Mouse (Mus musculus) liver, embryonic 16.5 days (tissue): ENCODE data around the gene Rab43. TPM values are rescaled to one million over a fixed set of nuclear protein-coding genes. Genes with fewer than 3 reads are reported as not detected.
"Not testable (repeated sequence)": the region's sequence is repeated elsewhere in the genome, so short reads cannot be mapped to it uniquely, and the experiment has no call there.

Experiments used
- ATAC-seq: fragments of 200-750 bp; cut with Nextera tagmentation; 2 replicates; pipeline ENCODE4 v1.8.0; 2017; ENCODE audit warnings: low read depth, mild to moderate bottlenecking, moderate number of reproducible peaks, moderate library complexity
- H3K27ac ChIP-seq: fragments of 300-500 bp; sonication (generic); 2 replicates; pipeline ENCODE4 v1.5.1; 2014; ENCODE audit warnings: mild to moderate bottlenecking, low read length
- H3K27me3 ChIP-seq: fragments of 300-500 bp; sonication (generic); 2 replicates; pipeline ENCODE4 v1.6.1; 2014; ENCODE audit warnings: low read depth, low read length, mixed read lengths; ENCODE audit not compliant: control insufficient read depth, insufficient read depth
- H3K36me3 ChIP-seq: fragments of 300-500 bp; sonication (generic); 2 replicates; pipeline ENCODE4 v1.6.1; 2014; ENCODE audit warnings: mild to moderate bottlenecking; ENCODE audit not compliant: control insufficient read depth, insufficient read depth
- H3K4me1 ChIP-seq: fragments of 300-500 bp; sonication (generic); 2 replicates; pipeline ENCODE4 v1.6.1; 2014; ENCODE audit warnings: low read depth, low read length, mixed read lengths; ENCODE audit not compliant: control insufficient read depth
- H3K4me2 ChIP-seq: fragments of 300-500 bp; sonication (generic); 2 replicates; pipeline ENCODE4 v1.6.1; 2014; ENCODE audit warnings: low read depth, low read length, mixed read lengths
- H3K4me3 ChIP-seq: fragments of 300-500 bp; sonication (generic); 2 replicates; pipeline ENCODE4 v1.5.1; 2014; ENCODE audit warnings: low read depth, mild to moderate bottlenecking, low read length
- H3K9ac ChIP-seq: fragments of 300-500 bp; sonication (generic); 2 replicates; pipeline ENCODE4 v1.6.1; 2014; ENCODE audit warnings: low read depth, low read length
- H3K9me3 ChIP-seq: fragments of 300-500 bp; sonication (generic); replicated peaks from 2 replicates; pipeline ENCODE4 v1.6.1; 2016; ENCODE audit warnings: low read length; ENCODE audit not compliant: control insufficient read depth
- WGBS: fragments of 180-500 bp; shearing (Covaris S2); extraction: QIAGEN DNeasy Blood & Tissue Kit; methylation state at CpG from one replicate; pipeline ENCODE4 v1.1.7; 2014; ENCODE audit not compliant: insufficient replicate concordance; 5-methylcytosine and 5-hydroxymethylcytosine counted together
- polyA plus RNA-seq: library from polyadenylated mRNA; unstranded; fragments of >200 nt; fragmentation: Nextera tagmentation; extraction: Ambion mirVana; gene quantifications from 2 replicates; pipeline ENCODE4 v1.2.1, GENCODE M21; 2015

Rab43 gene
- polyA plus RNA-seq, 1 experiment from 2014 or later = 34.8 TPM

DNA sequence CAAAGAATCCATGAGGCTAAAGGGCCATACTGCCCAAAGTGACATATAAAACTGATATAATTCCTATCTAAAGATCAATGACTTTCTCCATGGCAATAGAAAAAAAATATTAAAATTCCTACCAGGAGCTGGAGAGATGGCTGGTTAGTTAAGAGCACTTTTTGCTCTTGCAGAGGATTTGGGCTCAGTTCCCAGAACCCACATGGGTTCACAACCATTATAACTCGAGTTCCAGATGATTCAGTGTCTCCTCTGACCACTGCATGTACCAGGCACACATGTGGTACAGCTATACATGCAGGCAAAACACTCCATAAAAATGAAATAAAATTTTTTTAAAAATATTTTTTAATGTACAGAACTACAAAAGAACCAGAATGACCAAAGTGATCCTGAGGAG lies 37.5 kb downstream of the Rab43 start:
- H3K9me3 ChIP-seq = no peaks in the 10 kb centered on the region
- ATAC-seq = no peak

DNA sequence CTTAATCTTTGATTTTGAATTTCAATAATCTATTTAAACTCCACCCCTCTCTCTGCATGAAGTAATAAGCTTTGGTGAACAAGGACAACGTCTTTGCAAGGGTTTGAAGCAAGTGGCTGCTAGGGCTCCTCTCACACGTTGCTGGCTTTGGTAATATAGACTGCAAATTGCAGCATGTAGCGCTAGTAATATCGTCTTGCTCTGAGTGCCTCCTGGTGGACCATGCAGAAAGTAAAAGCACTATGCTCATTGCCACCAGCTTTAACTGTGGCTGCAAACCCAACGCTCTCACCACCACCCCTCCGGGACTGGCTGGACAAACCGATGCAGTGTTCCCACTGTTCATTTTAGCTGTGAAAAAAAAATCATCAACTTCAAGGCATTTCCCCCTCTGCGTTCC lies 41.3 kb downstream of the Rab43 start:
- peak; percentile 47 for ATAC-seq
- H3K27me3 ChIP-seq = no peaks in the 10 kb centered on the region
- no peak overlapping the region for H3K27ac ChIP-seq
- 40% methylated on average over 8 of the region's 8 CpGs for WGBS
- H3K9ac ChIP-seq = no peak overlapping the region
- H3K9me3 ChIP-seq = no peaks in the 10 kb centered on the region
- no peak overlapping the region for H3K4me2 ChIP-seq
- no peaks in the 10 kb centered on the region for H3K36me3 ChIP-seq
- peaks cover 1% of the 10 kb centered on the region; the same call in 1 of the 2 replicates for H3K4me1 ChIP-seq
- no peak overlapping the region for H3K4me3 ChIP-seq

More for the DNA sequence above, 37.5 kb downstream of the Rab43 start:
- no peak overlapping the region for H3K9ac ChIP-seq
- no peaks in the 10 kb centered on the region for H3K36me3 ChIP-seq
- WGBS = 28% methylated on average over 1 of the region's 1 CpGs
- H3K4me3 ChIP-seq = no peak overlapping the region
- H3K4me2 ChIP-seq = no peak overlapping the region
- H3K27ac ChIP-seq = no peak overlapping the region
- peaks cover 34% of the 10 kb centered on the region for H3K4me1 ChIP-seq
- H3K27me3 ChIP-seq = no peaks in the 10 kb centered on the region

DNA sequence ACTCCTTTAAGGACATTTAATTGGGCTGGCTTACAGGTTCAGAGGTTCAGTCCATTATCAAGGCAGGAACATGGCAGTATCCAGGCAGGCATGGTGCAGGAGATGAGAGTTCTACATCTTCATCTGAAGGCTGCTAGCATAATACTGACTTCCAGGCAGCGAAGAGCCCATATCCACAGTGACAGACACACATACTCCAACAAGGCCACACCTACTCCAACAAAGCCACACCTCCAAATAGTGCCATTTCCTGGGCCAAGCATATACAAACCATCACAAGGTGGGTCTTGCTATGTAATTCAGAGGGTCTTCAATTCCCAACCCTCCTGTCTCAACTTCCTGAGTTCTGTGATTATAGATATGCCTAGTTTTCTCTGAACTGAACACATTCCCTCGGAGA lies 47.7 kb downstream of the Rab43 start:
- ATAC-seq, H3K36me3 ChIP-seq, H3K9ac ChIP-seq, H3K27me3 ChIP-seq, H3K4me3 ChIP-seq, H3K4me2 ChIP-seq, H3K9me3 ChIP-seq, H3K27ac ChIP-seq: not testable (repeated sequence)
- H3K4me1 ChIP-seq = peaks cover 33% of the 10 kb centered on the region
- 86% methylated on average over 2 of the region's 2 CpGs for WGBS

GRCm38 (mm10) chr6:87763376-87764280 lies 48.3 kb downstream of the Rab43 start:
- H3K4me3 ChIP-seq = no peak overlapping the region
- H3K9ac ChIP-seq = peak overlapping the region; percentile 29
- peak overlapping the region; percentile 42 for H3K4me2 ChIP-seq
- H3K27ac ChIP-seq = peak overlapping the region; percentile 86
- H3K36me3 ChIP-seq = no peaks in the 10 kb centered on the region
- no peaks in the 10 kb centered on the region for H3K27me3 ChIP-seq
- 30% methylated on average over 4 of the region's 4 CpGs for WGBS
- no peaks in the 10 kb centered on the region for H3K9me3 ChIP-seq
- peak; percentile 98 for ATAC-seq
- H3K4me1 ChIP-seq = peaks cover 33% of the 10 kb centered on the region

- no peak for ATAC-seq
- no peaks in the 10 kb centered on the region for H3K9me3 ChIP-seq
- no peak overlapping the region for H3K4me3 ChIP-seq
- peaks cover 33% of the 10 kb centered on the region for H3K4me1 ChIP-seq
- H3K9ac ChIP-seq = no peak overlapping the region
- H3K4me2 ChIP-seq = no peak overlapping the region
- WGBS = 86% methylated on average over 5 of the region's 5 CpGs
- H3K27ac ChIP-seq = peak overlapping the region; percentile 86
- no peaks in the 10 kb centered on the region for H3K27me3 ChIP-seq
- no peaks in the 10 kb centered on the region for H3K36me3 ChIP-seq
Observed at GRCm38 (mm10) chr6:87762161-87762560, 49.8 kb downstream of the Rab43 start.

DNA sequence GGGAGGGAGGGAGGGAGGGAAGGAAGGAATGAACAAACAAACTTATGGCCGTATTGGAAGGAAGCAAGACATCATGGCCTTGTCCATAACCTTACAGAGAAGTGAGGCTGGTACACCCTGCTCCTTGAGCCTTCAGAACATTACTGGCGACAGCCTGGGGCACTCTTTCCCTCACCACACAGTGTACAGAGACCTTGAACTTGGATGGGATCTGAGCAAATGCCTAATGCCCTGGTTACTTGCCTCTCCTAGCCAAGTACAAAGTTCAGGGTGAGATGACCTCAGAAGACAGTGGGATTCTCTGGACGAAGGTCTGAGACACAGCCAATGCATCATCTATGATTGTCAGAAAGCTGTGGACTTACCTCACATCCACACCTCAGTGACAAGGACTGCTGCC lies 52.1 kb downstream of the Rab43 start:
- Histone ChIP-seq H3K9ac (no peak overlapping the region), H3K9me3 (no peaks in the 10 kb centered on the region), H3K4me3 (no peak overlapping the region), H3K27me3 (no peaks in the 10 kb centered on the region), H3K4me1 (peaks cover 36% of the 10 kb centered on the region), H3K27ac (peak overlapping the region; percentile 73), H3K36me3 (no peaks in the 10 kb centered on the region), H3K4me2 (no peak overlapping the region)
- ATAC-seq = no peak
- 49% methylated on average over 3 of the region's 3 CpGs for WGBS

- WGBS = 63% methylated on average over 3 of the region's 3 CpGs
- H3K4me2 ChIP-seq = no peak overlapping the region; the same call in 1 of the 2 replicates
- H3K9me3 ChIP-seq = no peaks in the 10 kb centered on the region
- H3K27ac ChIP-seq = peak overlapping the region; percentile 73
- no peaks in the 10 kb centered on the region for H3K36me3 ChIP-seq
- no peak overlapping the region for H3K9ac ChIP-seq
- peaks cover 39% of the 10 kb centered on the region for H3K4me1 ChIP-seq
- H3K27me3 ChIP-seq = no peaks in the 10 kb centered on the region
- no peak overlapping the region for H3K4me3 ChIP-seq
- peak; percentile 53 for ATAC-seq
Observed at GRCm38 (mm10) chr6:87759404-87759803, 52.6 kb downstream of the Rab43 start.

DNA sequence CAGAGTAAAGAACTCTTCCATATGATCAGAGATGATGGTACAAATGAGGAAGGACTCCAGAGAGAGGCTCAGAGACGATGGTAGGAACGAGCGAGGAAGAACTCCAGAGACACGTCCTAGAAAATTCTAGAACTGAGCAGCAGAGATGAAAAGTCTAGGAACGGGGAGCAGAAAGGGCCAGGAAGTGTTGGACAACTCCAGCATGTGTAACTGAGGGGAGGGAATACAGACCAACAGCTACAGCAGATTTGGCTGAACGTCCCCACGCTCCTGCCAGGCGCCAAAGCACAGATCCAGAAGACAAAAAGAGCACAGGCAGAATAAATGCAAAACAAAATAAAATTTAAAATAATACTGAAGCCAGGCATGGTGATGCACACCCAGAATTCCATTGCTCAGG lies 55.1 kb downstream of the Rab43 start:
- H3K9me3 ChIP-seq = no peaks in the 10 kb centered on the region
- H3K9ac ChIP-seq = no peak overlapping the region
- ATAC-seq = no peak
- peaks cover 29% of the 10 kb centered on the region for H3K4me1 ChIP-seq
- H3K4me3 ChIP-seq = no peak overlapping the region
- 70% methylated on average over 8 of the region's 8 CpGs for WGBS
- no peaks in the 10 kb centered on the region for H3K36me3 ChIP-seq
- H3K27ac ChIP-seq = no peak overlapping the region
- no peaks in the 10 kb centered on the region for H3K27me3 ChIP-seq
- H3K4me2 ChIP-seq = no peak overlapping the region

DNA sequence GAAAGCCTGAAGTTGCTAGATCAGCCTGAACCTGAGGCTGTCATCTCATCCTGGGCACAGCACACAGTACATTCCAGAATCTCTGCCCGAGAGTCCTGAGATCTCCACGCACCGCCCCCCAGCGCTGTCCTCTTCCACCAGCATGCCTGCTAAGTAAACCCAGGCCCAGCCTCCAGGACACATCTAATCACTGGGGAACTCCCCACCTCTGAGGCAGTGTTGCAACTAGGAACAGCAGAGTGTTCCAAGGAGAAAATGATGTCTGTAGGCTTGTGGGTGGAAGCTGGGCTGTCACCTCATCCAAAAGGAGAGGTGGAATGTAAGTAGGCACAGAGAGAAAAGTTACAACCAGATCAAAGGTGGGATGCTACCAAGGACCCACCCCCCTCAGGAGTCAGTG lies 56.8 kb downstream of the Rab43 start:
- Histone ChIP-seq H3K4me2 (no peak overlapping the region), H3K36me3 (no peaks in the 10 kb centered on the region), H3K27ac (no peak overlapping the region), H3K4me3 (no peak overlapping the region), H3K4me1 (peaks cover 22% of the 10 kb centered on the region), H3K27me3 (no peaks in the 10 kb centered on the region), H3K9me3 (no peaks in the 10 kb centered on the region), H3K9ac (no peak overlapping the region)
- WGBS = 75% methylated on average over 4 of the region's 4 CpGs
- peak; percentile 35; the same call in 1 of the 2 replicates for ATAC-seq
